Mouse (Mus musculus) lung, adult 18-20 months (tissue): ENCODE measurements around the gene Arrdc5.

Source experiments
- DNase-seq, 2 experiments: peaks; one replicate each; pipeline ENCODE4 v3.0.0; 2022; ENCODE audit warnings: mixed read lengths in 2 of 2

Arrdc5 gene

DNA sequence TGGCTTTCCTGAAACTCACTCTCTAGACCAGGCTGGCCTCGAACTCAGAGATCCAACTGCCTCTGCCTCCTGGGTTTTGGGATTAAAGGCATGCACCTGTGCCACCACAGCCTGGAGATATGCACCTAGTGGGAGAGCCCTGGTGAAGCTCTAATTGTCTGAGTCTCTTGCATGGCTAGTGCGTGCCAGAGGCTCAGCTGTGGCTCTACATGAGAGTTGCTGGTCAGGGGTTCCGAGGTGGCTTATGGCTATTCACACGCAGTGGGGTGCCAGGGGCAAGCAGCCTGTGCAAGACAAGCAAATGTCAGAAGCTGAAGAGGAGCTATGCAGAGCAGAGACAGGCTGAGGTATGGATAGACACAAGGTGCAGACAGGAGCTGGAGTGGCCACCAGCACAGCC is 45.4 kb downstream of the Arrdc5 start:
- no peak for DNase-seq

DNA sequence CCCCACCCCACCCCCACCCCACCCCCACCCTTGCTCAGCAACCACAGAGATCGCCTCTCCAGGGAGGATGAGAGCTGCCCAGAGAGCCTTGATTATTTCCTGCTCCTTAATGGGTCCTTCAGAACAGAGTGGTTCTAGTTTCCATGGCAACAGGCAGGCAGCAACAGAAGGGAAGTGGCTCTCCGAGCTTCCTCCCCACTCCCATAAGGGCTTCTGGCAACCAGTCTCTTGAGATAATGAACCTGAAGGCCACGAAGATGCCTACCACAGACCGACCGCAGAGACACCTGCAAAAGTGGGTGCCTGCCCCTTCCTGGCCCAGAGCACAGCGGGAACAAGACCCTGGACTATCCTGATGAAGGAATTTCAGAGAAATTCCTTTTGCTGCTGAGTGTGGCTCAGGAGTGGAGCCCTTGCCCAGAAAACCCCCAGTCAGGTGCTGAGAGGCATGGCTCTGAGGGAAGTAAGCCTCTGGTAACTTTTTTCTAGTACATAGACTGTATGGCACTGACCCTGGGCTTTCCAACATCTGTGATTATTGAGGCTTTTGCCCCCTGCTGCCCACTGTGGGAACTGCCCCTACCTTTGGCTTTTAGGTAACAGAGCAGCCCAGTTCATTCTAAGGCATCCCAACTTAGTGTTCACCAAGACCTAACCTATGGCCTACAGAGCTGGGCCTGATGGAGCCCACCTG is 48.8 kb downstream of the Arrdc5 start:
- peak; percentile 76 to 82 for DNase-seq

DNA sequence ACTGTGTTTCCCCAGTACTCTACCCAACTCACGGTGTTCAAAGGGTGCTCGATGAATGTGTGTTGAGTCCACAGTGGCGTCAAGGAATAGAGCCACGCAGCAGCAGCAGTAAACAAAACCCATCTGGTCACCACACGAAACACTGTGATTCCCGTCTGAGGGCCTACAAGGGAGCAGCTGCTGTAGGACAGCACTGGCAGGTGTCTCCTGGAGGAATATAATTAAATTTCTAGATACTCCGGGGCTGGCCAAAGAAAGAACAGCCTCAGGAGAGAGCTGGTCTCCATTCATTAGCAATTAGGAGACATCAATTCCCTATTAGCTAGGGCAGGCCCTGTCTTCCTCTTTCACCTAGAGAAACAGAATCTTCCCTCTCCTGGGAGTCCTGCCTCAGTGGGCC is 54.5 kb downstream of the Arrdc5 start:
- DNase-seq = no peak
